ENCODE assay signal across 19 mouse cellular contexts in genomic region chr7:141835941-141836340, GRCm38 (mm10). TPM values are rescaled to one million over a fixed set of nuclear protein-coding genes. Genes with fewer than 3 reads are reported as not detected.
DNase-seq lines count a peak whose midpoint lies in the region; ATAC-seq and TF ChIP-seq lines count a peak whose summit lies in the region.
"Had no signal": no experiment of that assay in that cellular context is flagged by ENCODE, and none has a peak within 500 bp of the region (broad histone marks: within the 10 kb centered on the region; RNA-seq: fewer than 3 reads in every experiment).

No protein-coding gene starts in this region.

- no peak for TF ChIP-seq EP300 in lung, postnatal 0 days (IDR thresholded peaks at IDR 0.05)

- no peak overlapping the region for H3K9ac ChIP-seq in hindbrain, postnatal 0 days (replicated peaks; ENCODE audit: low read length)
- no peak overlapping the region for H3K9ac ChIP-seq in hindbrain, embryonic 12.5 days
- no peak overlapping the region for H3K9ac ChIP-seq in lung, postnatal 0 days (replicated peaks; ENCODE audit: low read depth)
- no peak overlapping the region for H3K9ac ChIP-seq in forebrain, embryonic 15.5 days (replicated peaks)
- H3K9ac ChIP-seq: liver, embryonic 15.5 days; neural tube, embryonic 12.5 days had no signal

- DNase-seq in hindbrain, postnatal 0 days (ENCODE audit: low spot score), result peak; percentile 27
- DNase-seq in lung, postnatal 0 days (ENCODE audit: low spot score), result peak; percentile 38
- DNase-seq in lung, postnatal 10 days, result no peak
- DNase-seq in spleen, adult 12 weeks (ENCODE audit: low spot score), result no peak
- DNase-seq: cerebellum, adult 11 months; gastrocnemius, postnatal 14 days; kidney, postnatal 14 days; right cerebral cortex, postnatal 4 days had no signal

- no peak overlapping the region for H3K4me2 ChIP-seq in hindbrain, postnatal 0 days (ENCODE audit: low read depth, low read length)
- H3K4me2 ChIP-seq in hindbrain, embryonic 12.5 days (replicated peaks), result no peak overlapping the region
- H3K4me2 ChIP-seq in lung, postnatal 0 days (replicated peaks; ENCODE audit: low read depth, low read length), result no peak overlapping the region
- H3K4me2 ChIP-seq in forebrain, embryonic 15.5 days (replicated peaks), result no peak overlapping the region
- H3K4me2 ChIP-seq: liver, embryonic 15.5 days; midbrain, embryonic 11.5 days; neural tube, embryonic 12.5 days had no signal

- no peaks in the 10 kb centered on the region for H3K27me3 ChIP-seq in hindbrain, postnatal 0 days (ENCODE audit: insufficient read depth, low read length)
- no peaks in the 10 kb centered on the region for H3K27me3 ChIP-seq in hindbrain, embryonic 12.5 days
- no peaks in the 10 kb centered on the region for H3K27me3 ChIP-seq in lung, postnatal 0 days (replicated peaks; ENCODE audit: insufficient read depth, low read length)
- no peaks in the 10 kb centered on the region for H3K27me3 ChIP-seq in forebrain, embryonic 15.5 days
- H3K27me3 ChIP-seq: neural tube, embryonic 12.5 days had no signal

- H3K4me3 ChIP-seq in hindbrain, postnatal 0 days (ENCODE audit: low read length), result no peak overlapping the region
- no peak overlapping the region for H3K4me3 ChIP-seq in hindbrain, embryonic 12.5 days
- no peak overlapping the region for H3K4me3 ChIP-seq in lung, postnatal 0 days (ENCODE audit: low read depth, low read length)
- no peak overlapping the region for H3K4me3 ChIP-seq in forebrain, embryonic 15.5 days
- H3K4me3 ChIP-seq: liver, embryonic 15.5 days; neural tube, embryonic 12.5 days had no signal

- WGBS in hindbrain, postnatal 0 days, result 75% methylated on average over 7 of the region's 7 CpGs
- 85% methylated on average over 7 of the region's 7 CpGs for WGBS in hindbrain, embryonic 12.5 days
- WGBS in lung, postnatal 0 days, result 30% methylated on average over 7 of the region's 7 CpGs
- 84% methylated on average over 7 of the region's 7 CpGs for WGBS in forebrain, embryonic 15.5 days

- ATAC-seq in hindbrain, postnatal 0 days, result peak; percentile 43; the same call in 1 of the 2 replicates
- no peak for ATAC-seq in hindbrain, embryonic 12.5 days (ENCODE audit: low FRiP score)
- peak; percentile 70 for ATAC-seq in lung, postnatal 0 days
- peak; percentile 63 for ATAC-seq in megakaryocyte progenitor cell, adult 5-6 weeks (replicated peaks; ENCODE audit: poor library complexity)
- no peak for ATAC-seq in forebrain, embryonic 15.5 days (replicated peaks)
- ATAC-seq: forebrain, embryonic 16.5 days; hindbrain, embryonic 16.5 days had no signal

- H3K9me3 ChIP-seq in hindbrain, postnatal 0 days (ENCODE audit: low read length), result no peaks in the 10 kb centered on the region
- H3K9me3 ChIP-seq in hindbrain, embryonic 12.5 days (replicated peaks), result no peaks in the 10 kb centered on the region
- no peaks in the 10 kb centered on the region for H3K9me3 ChIP-seq in lung, postnatal 0 days (ENCODE audit: low read length)
- H3K9me3 ChIP-seq in forebrain, embryonic 15.5 days, result no peaks in the 10 kb centered on the region
- H3K9me3 ChIP-seq: liver, embryonic 15.5 days; neural tube, embryonic 12.5 days had no signal

- TF ChIP-seq CTCF in hindbrain, postnatal 0 days (IDR thresholded peaks at IDR 0.05; ENCODE audit: low read depth), result no peak
- no peak for TF ChIP-seq CTCF in lung, postnatal 0 days (IDR thresholded peaks at IDR 0.05)

- no peak overlapping the region for H3K27ac ChIP-seq in hindbrain, postnatal 0 days
- no peak overlapping the region for H3K27ac ChIP-seq in hindbrain, embryonic 12.5 days
- no peak overlapping the region for H3K27ac ChIP-seq in lung, postnatal 0 days (ENCODE audit: low read length)
- no peak overlapping the region for H3K27ac ChIP-seq in forebrain, embryonic 15.5 days (replicated peaks)
- H3K27ac ChIP-seq: liver, embryonic 15.5 days; neural tube, embryonic 12.5 days had no signal

- no peaks in the 10 kb centered on the region for H3K4me1 ChIP-seq in hindbrain, postnatal 0 days (ENCODE audit: insufficient read depth, low read length)
- no peaks in the 10 kb centered on the region for H3K4me1 ChIP-seq in hindbrain, embryonic 12.5 days
- no peaks in the 10 kb centered on the region for H3K4me1 ChIP-seq in lung, postnatal 0 days (ENCODE audit: insufficient read depth, low read depth, low read length)
- no peaks in the 10 kb centered on the region for H3K4me1 ChIP-seq in forebrain, embryonic 15.5 days
- H3K4me1 ChIP-seq: neural tube, embryonic 12.5 days had no signal

- H3K36me3 ChIP-seq in hindbrain, postnatal 0 days (ENCODE audit: insufficient read depth, low read length), result no peaks in the 10 kb centered on the region
- no peaks in the 10 kb centered on the region for H3K36me3 ChIP-seq in hindbrain, embryonic 12.5 days
- no peaks in the 10 kb centered on the region for H3K36me3 ChIP-seq in lung, postnatal 0 days (ENCODE audit: insufficient read depth, low read length)
- no peaks in the 10 kb centered on the region for H3K36me3 ChIP-seq in forebrain, embryonic 15.5 days
- H3K36me3 ChIP-seq: liver, embryonic 15.5 days; neural tube, embryonic 12.5 days had no signal

RNA-seq across cellular contexts. Expression of gene Muc5b, which starts 2.9 kb away (rescaled TPM):
- not detected in 2 replicates for total RNA-seq in hindbrain, postnatal 0 days (2014; rRNA removed)
- 0.03 TPM in 2 replicates for polyA plus RNA-seq in hindbrain, postnatal 0 days (2015; fragmentation: Nextera tagmentation; extraction: Ambion mirVana)
- polyA plus RNA-seq in hindbrain, embryonic 12.5 days (2016; fragmentation: Nextera tagmentation; extraction: Ambion mirVana), result 0.05 and 0.07 TPM in 2 replicates
- polyA plus RNA-seq in lung, postnatal 0 days (2015; fragmentation: Nextera tagmentation; extraction: Ambion mirVana), result 0.80 and 1.5 TPM in 2 replicates
- total RNA-seq in megakaryocyte progenitor cell, adult 5-6 weeks (2015), result 0.10 TPM in 2 replicates
- total RNA-seq in megakaryocyte progenitor cell, adult 5-6 weeks (2017), result 0.03 TPM in 1 of 2 replicates, not detected in the other
- polyA plus RNA-seq in forebrain, embryonic 15.5 days (2015; fragmentation: Nextera tagmentation; extraction: Ambion mirVana), result 0.04 and 0.05 TPM in 2 replicates
- total RNA-seq: gastrocnemius, postnatal 14 days; layer of hippocampus, postnatal 25 days had no signal
- polyA plus RNA-seq: limb, embryonic 11.5 days had no signal

RNA-seq across cellular contexts. Expression of gene Muc5ac, which starts 47.2 kb away (rescaled TPM):
- total RNA-seq in hindbrain, postnatal 0 days (2014; rRNA removed), result not detected in 2 replicates
- polyA plus RNA-seq in hindbrain, postnatal 0 days (2015; fragmentation: Nextera tagmentation; extraction: Ambion mirVana), result not detected in 2 replicates
- not detected in 2 replicates for polyA plus RNA-seq in hindbrain, embryonic 12.5 days (2016; fragmentation: Nextera tagmentation; extraction: Ambion mirVana)
- 0.30 and 0.52 TPM in 2 replicates for polyA plus RNA-seq in lung, postnatal 0 days (2015; fragmentation: Nextera tagmentation; extraction: Ambion mirVana)
- not detected in 2 replicates for total RNA-seq in megakaryocyte progenitor cell, adult 5-6 weeks (2015)
- total RNA-seq in megakaryocyte progenitor cell, adult 5-6 weeks (2017), result not detected in 2 replicates
- polyA plus RNA-seq in forebrain, embryonic 15.5 days (2015; fragmentation: Nextera tagmentation; extraction: Ambion mirVana), result not detected in 2 replicates
- total RNA-seq: gastrocnemius, postnatal 14 days; layer of hippocampus, postnatal 25 days had no signal
- polyA plus RNA-seq: forebrain, embryonic 16.5 days; heart, postnatal 0 days; hindbrain, embryonic 16.5 days; limb, embryonic 11.5 days; liver, embryonic 15.5 days; midbrain, embryonic 11.5 days; neural tube, embryonic 12.5 days had no signal

Comparison
In these comparisons a context has a peak if more than half of its experiments do, and no peak if none do; other contexts are left out.
1. ATAC-seq: peak in hindbrain, postnatal 0 days (single experiment), lung, postnatal 0 days (single experiment) and megakaryocyte progenitor cell, adult 5-6 weeks (single experiment); none in hindbrain, embryonic 12.5 days (single experiment) and forebrain, embryonic 15.5 days (single experiment).
2. DNase-seq: peak in hindbrain, postnatal 0 days (single experiment) and lung, postnatal 0 days (single experiment); none in lung, postnatal 10 days (single experiment) and spleen, adult 12 weeks (single experiment).